Comparison of ENCODE assay signal across 23 mouse cellular contexts in genomic region chr7:43177003-43177702, GRCm38 (mm10).
DNase-seq lines count a peak whose midpoint lies in the region; ATAC-seq and TF ChIP-seq lines count a peak whose summit lies in the region.
"Had no signal": no experiment of that assay in that cellular context is flagged by ENCODE, and none has a peak within 500 bp of the region (broad histone marks: within the 10 kb centered on the region; RNA-seq: fewer than 3 reads in every experiment).

No protein-coding gene starts in this region.

- no peak overlapping the region for H3K4me3 ChIP-seq in hindbrain, embryonic 13.5 days
- H3K4me3 ChIP-seq in hindbrain, postnatal 0 days (ENCODE audit: low read length): no peak overlapping the region
- H3K4me3 ChIP-seq in E14TG2a.4 (replicated peaks; ENCODE audit: low read length): peak overlapping the region; percentile 80
- no peak overlapping the region for H3K4me3 ChIP-seq in forebrain, embryonic 15.5 days
- no peak overlapping the region for H3K4me3 ChIP-seq in forebrain, embryonic 10.5 days
- H3K4me3 ChIP-seq: midbrain, embryonic 10.5 days; myocyte; neural tube, embryonic 13.5 days had no signal

- no peak overlapping the region for H3K9ac ChIP-seq in hindbrain, embryonic 13.5 days
- no peak overlapping the region for H3K9ac ChIP-seq in hindbrain, postnatal 0 days (replicated peaks; ENCODE audit: low read length)
- H3K9ac ChIP-seq in forebrain, embryonic 15.5 days (replicated peaks): no peak overlapping the region
- H3K9ac ChIP-seq: forebrain, postnatal 0 days; neural tube, embryonic 13.5 days had no signal

- H3K9me3 ChIP-seq in hindbrain, embryonic 13.5 days: peaks cover 72% of the 10 kb centered on the region
- H3K9me3 ChIP-seq in hindbrain, postnatal 0 days (ENCODE audit: low read length): peaks cover 42% of the 10 kb centered on the region
- peaks cover 74% of the 10 kb centered on the region for H3K9me3 ChIP-seq in E14TG2a.4 (ENCODE audit: low read length)
- peaks cover 74% of the 10 kb centered on the region for H3K9me3 ChIP-seq in forebrain, embryonic 15.5 days
- H3K9me3 ChIP-seq in forebrain, embryonic 10.5 days: peaks cover 82% of the 10 kb centered on the region

- no peak overlapping the region for H3K27ac ChIP-seq in hindbrain, embryonic 13.5 days
- H3K27ac ChIP-seq in hindbrain, postnatal 0 days: no peak overlapping the region
- no peak overlapping the region for H3K27ac ChIP-seq in forebrain, embryonic 15.5 days (replicated peaks)
- H3K27ac ChIP-seq in forebrain, embryonic 10.5 days: no peak overlapping the region
- H3K27ac ChIP-seq: midbrain, embryonic 10.5 days; neural tube, embryonic 13.5 days had no signal

- DNase-seq in hindbrain, postnatal 0 days (ENCODE audit: low spot score): no peak
- DNase-seq in ES-CJ7 (ENCODE audit: low read depth, low spot score) (peak; percentile 97), ZHBTc4 (ENCODE audit: low read depth, low spot score) (peak; percentile 98)
- DNase-seq in forebrain, embryonic 10.5 days (ENCODE audit: extremely low spot score, low spot score): no peak
- DNase-seq: adrenal gland, postnatal 36 days; cerebellum, adult 9-11 months; forebrain, postnatal 0 days; gastrocnemius, postnatal 25 days; kidney, adult 11 months; layer of hippocampus, adult 9-11 months; retina, postnatal 1 day; right cerebral cortex, postnatal 25 days; spleen, adult 18-20 months; thymus, adult 18-20 months; thymus, postnatal 4 days had no signal

- H3K36me3 ChIP-seq in hindbrain, embryonic 13.5 days: no peaks in the 10 kb centered on the region
- H3K36me3 ChIP-seq in hindbrain, postnatal 0 days (ENCODE audit: insufficient read depth, low read length): no peaks in the 10 kb centered on the region
- H3K36me3 ChIP-seq in E14TG2a.4 (ENCODE audit: insufficient read depth, low read length): peaks cover 41% of the 10 kb centered on the region
- no peaks in the 10 kb centered on the region for H3K36me3 ChIP-seq in forebrain, embryonic 15.5 days
- H3K36me3 ChIP-seq in forebrain, embryonic 10.5 days (replicated peaks): no peaks in the 10 kb centered on the region
- H3K36me3 ChIP-seq: midbrain, embryonic 10.5 days; neural tube, embryonic 13.5 days had no signal

- TF ChIP-seq CTCF in hindbrain, postnatal 0 days (IDR thresholded peaks at IDR 0.05; ENCODE audit: low read depth): no peak
- no peak for TF ChIP-seq CTCF in E14TG2a.4 (conservative IDR thresholded peaks at IDR 0.05; ENCODE audit: low read length)

- H3K4me2 ChIP-seq in hindbrain, embryonic 13.5 days: no peak overlapping the region
- H3K4me2 ChIP-seq in hindbrain, postnatal 0 days (ENCODE audit: low read depth, low read length): no peak overlapping the region
- no peak overlapping the region for H3K4me2 ChIP-seq in forebrain, embryonic 15.5 days (replicated peaks)
- H3K4me2 ChIP-seq: neural tube, embryonic 13.5 days had no signal

- 85% methylated on average over 14 of the region's 14 CpGs for WGBS in hindbrain, embryonic 13.5 days
- 88% methylated on average over 14 of the region's 14 CpGs for WGBS in hindbrain, postnatal 0 days
- 89% methylated on average over 14 of the region's 14 CpGs for WGBS in forebrain, embryonic 15.5 days
- WGBS in forebrain, embryonic 10.5 days: 84% methylated on average over 14 of the region's 14 CpGs

- ATAC-seq in hindbrain, embryonic 13.5 days (ENCODE audit: low FRiP score): 0 out of 2 replicates have a peak, but pooled peaks have one; percentile 32
- no peak for ATAC-seq in hindbrain, postnatal 0 days
- no peak for ATAC-seq in forebrain, embryonic 15.5 days (replicated peaks)
- ATAC-seq: forebrain, postnatal 0 days; lung, postnatal 0 days; midbrain, embryonic 16.5 days had no signal

- no peaks in the 10 kb centered on the region for H3K4me1 ChIP-seq in hindbrain, embryonic 13.5 days (replicated peaks)
- no peaks in the 10 kb centered on the region for H3K4me1 ChIP-seq in hindbrain, postnatal 0 days (ENCODE audit: insufficient read depth, low read length)
- H3K4me1 ChIP-seq in E14TG2a.4 (replicated peaks; ENCODE audit: low read depth, low read length): peaks cover 6% of the 10 kb centered on the region; the same call in 1 of the 2 replicates
- no peaks in the 10 kb centered on the region for H3K4me1 ChIP-seq in forebrain, embryonic 15.5 days
- H3K4me1 ChIP-seq in forebrain, embryonic 10.5 days: no peaks in the 10 kb centered on the region
- H3K4me1 ChIP-seq: midbrain, embryonic 10.5 days; neural tube, embryonic 13.5 days had no signal

- H3K27me3 ChIP-seq in hindbrain, embryonic 13.5 days: no peaks in the 10 kb centered on the region
- no peaks in the 10 kb centered on the region for H3K27me3 ChIP-seq in hindbrain, postnatal 0 days (ENCODE audit: insufficient read depth, low read length)
- H3K27me3 ChIP-seq in E14TG2a.4 (ENCODE audit: insufficient read depth, low read length): no peaks in the 10 kb centered on the region; the same call in 1 of the 2 replicates
- no peaks in the 10 kb centered on the region for H3K27me3 ChIP-seq in forebrain, embryonic 15.5 days
- no peaks in the 10 kb centered on the region for H3K27me3 ChIP-seq in forebrain, embryonic 10.5 days (ENCODE audit: poor library complexity, severe bottlenecking)
- H3K27me3 ChIP-seq: neural tube, embryonic 13.5 days had no signal

Comparison
In these comparisons a context has a peak if more than half of its experiments do, and no peak if none do; other contexts are left out.
1. DNase-seq: peak in ES-CJ7 (single experiment) and ZHBTc4 (single experiment); none in hindbrain, postnatal 0 days (single experiment) and forebrain, embryonic 10.5 days (single experiment).